Mouse (Mus musculus): ENCODE data around the gene Map4k1.

DNA sequence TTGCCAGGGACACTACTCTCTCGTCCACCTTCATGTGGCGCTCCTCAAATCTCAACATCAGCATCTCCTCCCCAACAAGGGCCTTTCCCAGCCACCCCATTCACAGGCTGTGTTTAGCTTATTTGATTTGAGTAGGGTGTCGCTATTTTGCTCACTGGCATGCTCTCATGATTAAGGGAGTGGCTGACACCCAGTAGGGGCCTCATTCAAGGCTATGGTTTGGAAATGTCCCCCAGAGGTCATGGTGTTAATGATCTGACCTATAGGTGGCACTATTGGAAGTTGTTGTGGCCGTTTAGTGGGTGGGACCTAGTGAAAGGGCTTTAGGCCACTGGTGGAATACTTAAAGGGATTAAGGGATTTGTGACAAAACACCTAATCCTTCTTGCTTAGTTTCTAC, 45.0 kb downstream of the Map4k1 start:
- TF ChIP-seq CTCF (IDR thresholded peaks at IDR 0.05; ENCODE audit: control insufficient read depth, insufficient read depth, low read length): no peak
- no peak for TF ChIP-seq POLR2A (IDR thresholded peaks at IDR 0.05; ENCODE audit: borderline replicate concordance, control insufficient read depth, low read depth, low read length)
